Mouse (Mus musculus) myocyte (in vitro differentiated cells): ENCODE measurements around the gene Rnf115. TPM values are rescaled to one million over a fixed set of nuclear protein-coding genes. Genes with fewer than 3 reads are reported as not detected.

Experiments used
- H3K27me3 ChIP-seq: one replicate; pipeline ENCODE4 v1.6.1; 2011; ENCODE audit not compliant: control insufficient read depth, insufficient read depth, insufficient read length
- H3K36me3 ChIP-seq: one replicate; pipeline ENCODE4 v1.6.1; 2011; ENCODE audit not compliant: control insufficient read depth, insufficient read depth
- H3K4me2 ChIP-seq: one replicate; pipeline ENCODE4 v1.6.1; 2011; ENCODE audit warnings: low read depth, control low read depth
- H3K4me3 ChIP-seq: one replicate; pipeline ENCODE4 v1.5.1; 2011; ENCODE audit warnings: mild to moderate bottlenecking, control low read depth, moderate library complexity
- H3K79me2 ChIP-seq: one replicate; pipeline ENCODE4 v1.6.1; 2011; ENCODE audit not compliant: control insufficient read depth, insufficient read depth
- H3ac ChIP-seq: one replicate; pipeline ENCODE4 v1.6.1; 2011; ENCODE audit not compliant: control insufficient read depth, insufficient read length
- CEBPB ChIP-seq: IDR thresholded peaks from 2 replicates; pipeline ENCODE4 v1.6.1; 2011; ENCODE audit warnings: mild to moderate bottlenecking, moderate library complexity; ENCODE audit not compliant: poor library complexity, insufficient read depth, severe bottlenecking
- E2F4 ChIP-seq: IDR thresholded peaks from one replicate; pipeline ENCODE4 v1.6.1; 2011; ENCODE audit warnings: mild to moderate bottlenecking, control low read depth, moderate library complexity; ENCODE audit not compliant: insufficient read depth
- MAX ChIP-seq: IDR thresholded peaks from one replicate; pipeline ENCODE4 v1.6.1; 2011; ENCODE audit warnings: low read depth, mild to moderate bottlenecking, control low read depth
- MYOD1 ChIP-seq, 3 experiments: IDR thresholded peaks; one replicate each; pipeline ENCODE4 v1.6.1; 2011; ENCODE audit warnings: control low read depth in 2 of 3, low read depth in 2 of 3, mild to moderate bottlenecking in 2 of 3, moderate library complexity in 1 of 3; ENCODE audit not compliant: insufficient read length in 2 of 3, control insufficient read depth in 1 of 3
- MYOG ChIP-seq, 3 experiments: IDR thresholded peaks; one replicate each; pipeline ENCODE4 v1.6.1; 2011; ENCODE audit warnings: control low read depth in 2 of 3, low read depth in 2 of 3, mild to moderate bottlenecking in 2 of 3; ENCODE audit not compliant: insufficient read length in 2 of 3, control insufficient read depth in 1 of 3, insufficient read depth in 1 of 3
- POLR2A ChIP-seq: IDR thresholded peaks from one replicate; pipeline ENCODE4 v1.6.1; 2011; ENCODE audit warnings: low read depth, mild to moderate bottlenecking, control low read depth, moderate library complexity; ENCODE audit not compliant: insufficient read length
- POLR2AphosphoS2 ChIP-seq: IDR thresholded peaks from one replicate; pipeline ENCODE4 v1.6.1; 2011; ENCODE audit warnings: low read depth, control low read depth; ENCODE audit not compliant: insufficient read length
- REST ChIP-seq: IDR thresholded peaks from one replicate; pipeline ENCODE4 v1.6.1; 2011; ENCODE audit warnings: mild to moderate bottlenecking, control low read depth, moderate library complexity; ENCODE audit not compliant: insufficient read depth, insufficient read length
- SRF ChIP-seq: IDR thresholded peaks from one replicate; pipeline ENCODE4 v1.6.1; 2011; ENCODE audit warnings: low read depth; ENCODE audit not compliant: control insufficient read depth, insufficient read length
- TCF12 ChIP-seq: IDR thresholded peaks from one replicate; pipeline ENCODE4 v1.6.1; 2011; ENCODE audit warnings: mild to moderate bottlenecking, control low read depth; ENCODE audit not compliant: poor library complexity, insufficient read depth, severe bottlenecking
- TCF3 ChIP-seq: IDR thresholded peaks from one replicate; pipeline ENCODE4 v1.6.1; 2011; ENCODE audit warnings: low read depth, control low read depth; ENCODE audit not compliant: insufficient read length
- USF1 ChIP-seq: IDR thresholded peaks from one replicate; pipeline ENCODE4 v1.6.1; 2011; ENCODE audit warnings: low read depth, mild to moderate bottlenecking, control low read depth, moderate library complexity
- polyA plus RNA-seq: library from polyadenylated mRNA; unstranded; fragments of >200 nt; fragmentation: generic; extraction: Trizol; gene quantifications from one replicate; pipeline ENCODE4 v1.2.1, GENCODE M21; 2012; ENCODE audit warnings: missing spikeins

Gene Rnf115
- polyA plus RNA-seq, 1 experiment = 10.1 TPM

GRCm38 (mm10) chr3:96715854-96716253, 11.6 kb upstream of the Rnf115 start:
- Histone ChIP-seq H3K79me2 (no peaks in the 10 kb centered on the region), H3K36me3 (peaks cover 46% of the 10 kb centered on the region)
- TF ChIP-seq MAX = no peak
- no peak for TF ChIP-seq USF1
- TF ChIP-seq MYOG (IDR thresholded peaks at IDR 0.05; ENCODE audit: control insufficient read depth in 1 of 3, insufficient read depth in 1 of 3, insufficient read length in 2 of 3, low read depth in 2 of 3) = no peak
- TF ChIP-seq POLR2AphosphoS2 = no peak
- TF ChIP-seq SRF = no peak
- TF ChIP-seq CEBPB = no peak
- no peak for TF ChIP-seq POLR2A
- no peak for TF ChIP-seq REST
- no peak for TF ChIP-seq MYOD1 (IDR thresholded peaks at IDR 0.05; ENCODE audit: control insufficient read depth in 1 of 3, insufficient read length in 2 of 3, low read depth in 2 of 3)
- TF ChIP-seq TCF3 = no peak
- TF ChIP-seq E2F4 = no peak
- no peak for TF ChIP-seq TCF12

GRCm38 (mm10) chr3:96719173-96719572, 8.3 kb upstream of the Rnf115 start:
- H3K4me2 ChIP-seq = no peak overlapping the region
- H3K79me2 ChIP-seq = no peaks in the 10 kb centered on the region
- TF ChIP-seq POLR2A (no peak), POLR2AphosphoS2 (no peak), USF1 (no peak), REST (no peak), CEBPB (no peak), E2F4 (no peak)
- H3K4me3 ChIP-seq = no peak overlapping the region
- peaks cover 30% of the 10 kb centered on the region for H3K36me3 ChIP-seq
- no peak overlapping the region for H3ac ChIP-seq
- no peaks in the 10 kb centered on the region for H3K27me3 ChIP-seq

More at GRCm38 (mm10) chr3:96715854-96716253, 11.6 kb upstream of the Rnf115 start:
- Histone ChIP-seq H3K27me3 (no peaks in the 10 kb centered on the region), H3K4me3 (no peak overlapping the region), H3ac (no peak overlapping the region), H3K4me2 (no peak overlapping the region)

- H3K27me3 ChIP-seq = no peaks in the 10 kb centered on the region
Observed at GRCm38 (mm10) chr3:96727828-96728633, 567 bp downstream of the Rnf115 start.

GRCm38 (mm10) chr3:96728634-96729402, 1.4 kb downstream of the Rnf115 start:
- H3K4me2 ChIP-seq = peak overlapping the region; percentile 87
- peaks cover 72% of the 10 kb centered on the region for H3K79me2 ChIP-seq
- TF ChIP-seq POLR2AphosphoS2 (no peak), SRF (no peak), MYOG (IDR thresholded peaks at IDR 0.05; ENCODE audit: control insufficient read depth in 1 of 3, insufficient read depth in 1 of 3, insufficient read length in 2 of 3, low read depth in 2 of 3) (no peak), POLR2A (no peak), TCF3 (no peak), MAX (no peak), USF1 (no peak), REST (no peak), CEBPB (no peak), E2F4 (no peak), MYOD1 (IDR thresholded peaks at IDR 0.05; ENCODE audit: control insufficient read depth in 1 of 3, insufficient read length in 2 of 3, low read depth in 2 of 3) (no peak), TCF12 (no peak)
- peak overlapping the region; percentile 88 for H3K4me3 ChIP-seq
- H3K36me3 ChIP-seq = no peaks in the 10 kb centered on the region
- H3K27me3 ChIP-seq = no peaks in the 10 kb centered on the region
- peak overlapping the region; percentile 47 for H3ac ChIP-seq

More at GRCm38 (mm10) chr3:96727828-96728633, 567 bp downstream of the Rnf115 start:
- Histone ChIP-seq H3K4me2 (peak overlapping the region; percentile 87), H3K79me2 (peaks cover 64% of the 10 kb centered on the region), H3K4me3 (peak overlapping the region; percentile 88), H3ac (peak overlapping the region; percentile 47), H3K36me3 (peaks cover 2% of the 10 kb centered on the region)
- TF ChIP-seq MYOD1 (IDR thresholded peaks at IDR 0.05; ENCODE audit: control insufficient read depth in 1 of 3, insufficient read length in 2 of 3, low read depth in 2 of 3) (no peak), CEBPB (no peak), SRF (no peak), REST (no peak), POLR2A (no peak), MAX (no peak), POLR2AphosphoS2 (no peak)
